Mouse (Mus musculus): ENCODE results near the gene Kif9.

DNA sequence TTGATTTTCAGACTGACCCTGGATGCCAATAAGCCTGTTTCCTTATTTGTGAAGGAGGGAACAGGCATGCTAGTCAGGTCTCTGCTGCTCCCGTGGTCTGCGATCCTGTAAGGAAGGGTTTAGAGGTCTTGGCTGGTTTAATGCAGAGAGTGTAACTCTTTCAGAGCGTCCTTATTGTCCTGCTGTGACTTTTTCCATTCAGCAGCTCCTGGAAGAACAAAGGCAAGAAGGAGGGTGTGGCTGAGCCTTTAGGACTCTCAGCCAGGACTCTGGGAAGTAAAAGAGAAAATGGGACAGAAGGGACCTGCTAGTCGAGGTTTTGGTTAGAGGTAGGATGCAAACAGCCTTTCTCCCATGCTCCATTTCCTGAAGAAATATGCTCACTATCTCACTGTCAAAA is 12.1 kb downstream of the Kif9 start:
- TF ChIP-seq EP300 (optimal IDR thresholded peaks at IDR 0.05) (no peak), CTCF (IDR thresholded peaks at IDR 0.05; ENCODE audit: low read depth) (no peak)

All from stomach, postnatal 0 days (tissue).